Mouse (Mus musculus): ENCODE results near the gene Dscam.
A peak's percentile ranks its signal among the peaks of the same experiment; 100 is the strongest.

The Dscam gene

GRCm38 (mm10) chr16:96943648-96944047 is 226.9 kb downstream of the Dscam start:
- no peak for DNase-seq (ENCODE audit: low read depth, low spot score)

- no peak for DNase-seq (ENCODE audit: low read depth, low spot score)
Measured at GRCm38 (mm10) chr16:96934795-96935194, 235.8 kb downstream of the Dscam start.

GRCm38 (mm10) chr16:96932211-96932610 is 238.3 kb downstream of the Dscam start:
- no peak for DNase-seq (ENCODE audit: low read depth, low spot score)

GRCm38 (mm10) chr16:96931771-96932170 is 238.8 kb downstream of the Dscam start:
- peak; percentile 21 for DNase-seq (ENCODE audit: low read depth, low spot score)

- no peak for DNase-seq (ENCODE audit: low read depth, low spot score)
Measured at GRCm38 (mm10) chr16:96928011-96928410, 242.5 kb downstream of the Dscam start.

GRCm38 (mm10) chr16:96927408-96927807 is 243.1 kb downstream of the Dscam start:
- DNase-seq (ENCODE audit: low read depth, low spot score): no peak

- no peak for DNase-seq (ENCODE audit: low read depth, low spot score)
Measured at GRCm38 (mm10) chr16:96926977-96927376, 243.6 kb downstream of the Dscam start.

GRCm38 (mm10) chr16:96923941-96924340 is 246.6 kb downstream of the Dscam start:
- DNase-seq (ENCODE audit: low read depth, low spot score): no peak

GRCm38 (mm10) chr16:96914495-96914894 is 256.1 kb downstream of the Dscam start:
- no peak for DNase-seq (ENCODE audit: low read depth, low spot score)

GRCm38 (mm10) chr16:96912836-96913235 is 257.7 kb downstream of the Dscam start:
- DNase-seq (ENCODE audit: low read depth, low spot score): no peak

- no peak for DNase-seq (ENCODE audit: low read depth, low spot score)
Measured at GRCm38 (mm10) chr16:96912103-96912502, 258.4 kb downstream of the Dscam start.

GRCm38 (mm10) chr16:96910405-96911164 is 260.0 kb downstream of the Dscam start:
- DNase-seq (ENCODE audit: low read depth, low spot score): no peak

- DNase-seq (ENCODE audit: low read depth, low spot score): no peak
Measured at GRCm38 (mm10) chr16:96907818-96908217, 262.7 kb downstream of the Dscam start.

GRCm38 (mm10) chr16:96907081-96907480 is 263.5 kb downstream of the Dscam start:
- DNase-seq (ENCODE audit: low read depth, low spot score): no peak

- DNase-seq (ENCODE audit: low read depth, low spot score): no peak
Measured at GRCm38 (mm10) chr16:96906630-96907029, 263.9 kb downstream of the Dscam start.

- DNase-seq (ENCODE audit: low read depth, low spot score): no peak
Measured at GRCm38 (mm10) chr16:96904761-96905160, 265.8 kb downstream of the Dscam start.

GRCm38 (mm10) chr16:96904359-96904758 is 266.2 kb downstream of the Dscam start:
- no peak for DNase-seq (ENCODE audit: low read depth, low spot score)

- no peak for DNase-seq (ENCODE audit: low read depth, low spot score)
Measured at GRCm38 (mm10) chr16:96902596-96902995, 268.0 kb downstream of the Dscam start.

GRCm38 (mm10) chr16:96901234-96902014 is 269.1 kb downstream of the Dscam start:
- no peak for DNase-seq (ENCODE audit: low read depth, low spot score)

GRCm38 (mm10) chr16:96899329-96899728 is 271.2 kb downstream of the Dscam start:
- DNase-seq (ENCODE audit: low read depth, low spot score): no peak

- DNase-seq (ENCODE audit: low read depth, low spot score): peak; percentile 39
Measured at GRCm38 (mm10) chr16:96896510-96897133, 273.9 kb downstream of the Dscam start.

GRCm38 (mm10) chr16:96888036-96888435 is 282.5 kb downstream of the Dscam start:
- no peak for DNase-seq (ENCODE audit: low read depth, low spot score)

All from ZHBTc4 (cell line).